Mouse (Mus musculus): ENCODE results near the gene Cmtm6. TPM values are rescaled to one million over a fixed set of nuclear protein-coding genes. Genes with fewer than 3 reads are reported as not detected.

Cmtm6 gene
- polyA plus RNA-seq, 1 experiment from 2014 or later = 31.8 TPM

- H3K27me3 ChIP-seq = no peaks in the 10 kb centered on the region
- H3K9me3 ChIP-seq = no peaks in the 10 kb centered on the region
- no peaks in the 10 kb centered on the region for H3K36me3 ChIP-seq
- no peak overlapping the region for H3K4me2 ChIP-seq (replicated peaks)
- peaks cover 8% of the 10 kb centered on the region for H3K4me1 ChIP-seq
- H3K9ac ChIP-seq = no peak overlapping the region
- no peak overlapping the region for H3K27ac ChIP-seq
- ATAC-seq (ENCODE audit: insufficient number of reproducible peaks, insufficient read depth, low FRiP score, low TSS enrichment) = no peak
- H3K4me3 ChIP-seq = no peak overlapping the region
- WGBS = 71% methylated on average over 7 of the region's 7 CpGs
Observed at GRCm38 (mm10) chr9:114789557-114789956, 58.6 kb downstream of the Cmtm6 start.

- no peak overlapping the region for H3K9ac ChIP-seq
- no peak overlapping the region for H3K4me2 ChIP-seq (replicated peaks)
- no peaks in the 10 kb centered on the region for H3K27me3 ChIP-seq
- H3K9me3 ChIP-seq = no peaks in the 10 kb centered on the region
- peaks cover 8% of the 10 kb centered on the region for H3K4me1 ChIP-seq
- H3K27ac ChIP-seq = no peak overlapping the region
- H3K4me3 ChIP-seq = no peak overlapping the region
- ATAC-seq (ENCODE audit: insufficient number of reproducible peaks, insufficient read depth, low FRiP score, low TSS enrichment) = peak; percentile 35; the same call in 1 of the 2 replicates
- no peaks in the 10 kb centered on the region for H3K36me3 ChIP-seq
- 68% methylated on average over 8 of the region's 8 CpGs for WGBS
Observed at GRCm38 (mm10) chr9:114789989-114790388, 59.1 kb downstream of the Cmtm6 start.

GRCm38 (mm10) chr9:114793764-114794295, 62.9 kb downstream of the Cmtm6 start:
- ATAC-seq (ENCODE audit: insufficient number of reproducible peaks, insufficient read depth, low FRiP score, low TSS enrichment) = no peak
- Histone ChIP-seq H3K27ac (no peak overlapping the region), H3K4me2 (replicated peaks) (no peak overlapping the region), H3K9me3 (no peaks in the 10 kb centered on the region), H3K4me1 (peaks cover 21% of the 10 kb centered on the region; the same call in 1 of the 2 replicates), H3K9ac (no peak overlapping the region), H3K27me3 (no peaks in the 10 kb centered on the region), H3K4me3 (no peak overlapping the region), H3K36me3 (no peaks in the 10 kb centered on the region)
- WGBS = 81% methylated on average over 9 of the region's 9 CpGs

- H3K27me3 ChIP-seq = no peaks in the 10 kb centered on the region
- no peak overlapping the region for H3K9ac ChIP-seq
- no peaks in the 10 kb centered on the region for H3K9me3 ChIP-seq
- ATAC-seq (ENCODE audit: insufficient number of reproducible peaks, insufficient read depth, low FRiP score, low TSS enrichment) = no peak
- peaks cover 23% of the 10 kb centered on the region for H3K4me1 ChIP-seq
- no peak overlapping the region for H3K4me3 ChIP-seq
- 47% methylated on average over 4 of the region's 4 CpGs for WGBS
- no peaks in the 10 kb centered on the region for H3K36me3 ChIP-seq
- H3K4me2 ChIP-seq (replicated peaks) = no peak overlapping the region
- no peak overlapping the region for H3K27ac ChIP-seq
Observed at GRCm38 (mm10) chr9:114794491-114794890, 63.6 kb downstream of the Cmtm6 start.

- no peak for ATAC-seq (ENCODE audit: insufficient number of reproducible peaks, insufficient read depth, low FRiP score, low TSS enrichment)
- no peak overlapping the region for H3K4me2 ChIP-seq (replicated peaks)
- H3K27me3 ChIP-seq = no peaks in the 10 kb centered on the region
- H3K36me3 ChIP-seq = no peaks in the 10 kb centered on the region
- no peak overlapping the region for H3K4me3 ChIP-seq
- H3K9ac ChIP-seq = no peak overlapping the region
- 29% methylated on average over 11 of the region's 11 CpGs for WGBS
- H3K4me1 ChIP-seq = peaks cover 27% of the 10 kb centered on the region
- H3K27ac ChIP-seq = no peak overlapping the region
- H3K9me3 ChIP-seq = no peaks in the 10 kb centered on the region
Observed at GRCm38 (mm10) chr9:114796473-114797050, 65.6 kb downstream of the Cmtm6 start.

- Histone ChIP-seq H3K9ac (no peak overlapping the region), H3K4me1 (peaks cover 27% of the 10 kb centered on the region), H3K27me3 (no peaks in the 10 kb centered on the region), H3K36me3 (no peaks in the 10 kb centered on the region), H3K27ac (no peak overlapping the region), H3K9me3 (no peaks in the 10 kb centered on the region), H3K4me3 (no peak overlapping the region), H3K4me2 (replicated peaks) (no peak overlapping the region)
- WGBS = 54% methylated on average over 11 of the region's 11 CpGs
- peak; percentile 64; the same call in 1 of the 2 replicates for ATAC-seq (ENCODE audit: insufficient number of reproducible peaks, insufficient read depth, low FRiP score, low TSS enrichment)
Observed at GRCm38 (mm10) chr9:114797329-114798004, 66.6 kb downstream of the Cmtm6 start.

- Histone ChIP-seq H3K9ac (no peak overlapping the region), H3K4me3 (no peak overlapping the region)
Observed at GRCm38 (mm10) chr9:114798845-114799244, 67.9 kb downstream of the Cmtm6 start.

More at GRCm38 (mm10) chr9:114798845-114799244, 67.9 kb downstream of the Cmtm6 start:
- ATAC-seq (ENCODE audit: insufficient number of reproducible peaks, insufficient read depth, low FRiP score, low TSS enrichment) = no peak
- Histone ChIP-seq H3K27me3 (no peaks in the 10 kb centered on the region), H3K9me3 (no peaks in the 10 kb centered on the region), H3K4me1 (peaks cover 27% of the 10 kb centered on the region), H3K27ac (no peak overlapping the region), H3K36me3 (no peaks in the 10 kb centered on the region), H3K4me2 (replicated peaks) (no peak overlapping the region)
- 28% methylated on average over 6 of the region's 6 CpGs for WGBS

Other genes with a start within 250 kb of the Cmtm6 start
- not detected in 2 replicates for gene Ccr4, start 226.2 kb upstream of the Cmtm6 start, polyA plus RNA-seq (2016; fragmentation: Nextera tagmentation; extraction: Ambion mirVana)
- gene C130032M10Rik, start 215.4 kb upstream of the Cmtm6 start, polyA plus RNA-seq (2016; fragmentation: Nextera tagmentation; extraction: Ambion mirVana) = 0.43 and 0.60 TPM in 2 replicates
- gene Trim71, start 166.7 kb upstream of the Cmtm6 start, polyA plus RNA-seq (2016; fragmentation: Nextera tagmentation; extraction: Ambion mirVana) = 0.95 and 1.1 TPM in 2 replicates
- 79.7 and 82.6 TPM in 2 replicates for gene Cnot10, start 90.9 kb upstream of the Cmtm6 start, polyA plus RNA-seq (2016; fragmentation: Nextera tagmentation; extraction: Ambion mirVana)
- gene Dync1li1, start 42.3 kb upstream of the Cmtm6 start, polyA plus RNA-seq (2016; fragmentation: Nextera tagmentation; extraction: Ambion mirVana) = 77.9 and 89.4 TPM in 2 replicates
- 79.6 and 82.0 TPM in 2 replicates for gene Cmtm7, start 50.7 kb downstream of the Cmtm6 start, polyA plus RNA-seq (2016; fragmentation: Nextera tagmentation; extraction: Ambion mirVana)
- gene Cmtm8, start 113.0 kb downstream of the Cmtm6 start, polyA plus RNA-seq (2016; fragmentation: Nextera tagmentation; extraction: Ambion mirVana) = 14.2 and 18.6 TPM in 2 replicates
- gene Gpd1l, start 202.9 kb downstream of the Cmtm6 start, polyA plus RNA-seq (2016; fragmentation: Nextera tagmentation; extraction: Ambion mirVana) = 9.5 TPM in 2 replicates
- 2.9 TPM in 2 replicates for gene Osbpl10, start 247.5 kb downstream of the Cmtm6 start, polyA plus RNA-seq (2016; fragmentation: Nextera tagmentation; extraction: Ambion mirVana)